Mouse (Mus musculus) forebrain, postnatal 0 days (tissue): ENCODE measurements at regions not wholly inside any gene's neighbourhood (a gene's known extent, or its start where the extent isn't known, plus 50 kb on each side); places are given as distances from the start of the nearest gene placed in this dataset.

Experiments used
- ATAC-seq: fragments of 200-750 bp; cut with Nextera tagmentation; 2 replicates; pipeline ENCODE4 v1.8.0; 2017; ENCODE audit warnings: mild to moderate bottlenecking, moderate library complexity
- DNase-seq: peaks from one replicate; pipeline ENCODE4 v3.0.0-alpha.2; 2015
- H3K27ac ChIP-seq: fragments of 300-500 bp; sonication (generic); 2 replicates; pipeline ENCODE4 v1.5.1; 2014; ENCODE audit warnings: low read depth, mild to moderate bottlenecking, antibody characterized with exemption, low read length, moderate library complexity, mixed read lengths
- H3K27me3 ChIP-seq: fragments of 300-500 bp; sonication (generic); 2 replicates; pipeline ENCODE4 v1.6.1; 2014; ENCODE audit warnings: mild to moderate bottlenecking, low read length, mixed read lengths; ENCODE audit not compliant: insufficient read depth
- H3K36me3 ChIP-seq: fragments of 300-500 bp; sonication (generic); 2 replicates; pipeline ENCODE4 v1.6.1; 2014; ENCODE audit warnings: mild to moderate bottlenecking, moderate library complexity; ENCODE audit not compliant: insufficient read depth
- H3K4me1 ChIP-seq: fragments of 300-500 bp; sonication (generic); 2 replicates; pipeline ENCODE4 v1.6.1; 2014; ENCODE audit warnings: antibody characterized with exemption; ENCODE audit not compliant: insufficient read depth
- H3K4me2 ChIP-seq: fragments of 300-500 bp; sonication (generic); 2 replicates; pipeline ENCODE4 v1.6.1; 2014; ENCODE audit warnings: low read depth, mild to moderate bottlenecking, moderate library complexity
- H3K4me3 ChIP-seq: fragments of 300-500 bp; sonication (generic); 2 replicates; pipeline ENCODE4 v1.5.1; 2014; ENCODE audit warnings: low read depth, low read length, mixed read lengths
- H3K9ac ChIP-seq: fragments of 300-500 bp; sonication (generic); 2 replicates; pipeline ENCODE4 v1.6.1; 2014; ENCODE audit warnings: mild to moderate bottlenecking
- H3K9me3 ChIP-seq: fragments of 300-500 bp; sonication (generic); 2 replicates; pipeline ENCODE4 v1.6.1; 2016; ENCODE audit warnings: low read length
- CTCF ChIP-seq: sonication (generic); IDR thresholded peaks from 2 replicates; pipeline ENCODE4 v1.5.1; 2016; ENCODE audit warnings: antibody characterized with exemption, control low read depth, low read depth
- WGBS: fragments of 180-500 bp; shearing (Covaris S2); extraction: QIAGEN DNeasy Blood & Tissue Kit; methylation state at CpG from one replicate; pipeline ENCODE4 v1.1.7; 2014; 5-methylcytosine and 5-hydroxymethylcytosine counted together

DNA sequence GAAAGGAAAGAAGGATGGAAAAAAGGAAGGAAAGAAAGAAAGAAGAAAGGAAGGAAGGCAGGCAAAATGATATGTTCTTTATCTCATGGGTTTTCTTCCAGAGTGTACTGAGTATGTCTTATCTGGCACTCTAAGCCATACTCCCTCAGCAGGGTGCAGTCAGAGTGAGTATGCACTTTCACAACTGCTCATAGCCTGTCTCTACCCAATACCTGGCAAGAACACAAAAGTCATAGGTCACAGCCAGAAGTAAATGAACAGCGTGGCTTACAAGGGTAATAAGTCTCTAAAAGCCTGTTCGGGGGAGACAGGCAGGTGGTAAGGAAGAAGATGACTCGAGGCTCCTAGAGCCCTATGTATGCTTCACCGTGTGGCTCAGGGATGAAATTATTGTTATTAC, 587.9 kb downstream of the Tmem182 start:
- ATAC-seq (no peak), DNase-seq (no peak)
- H3K9ac ChIP-seq: no peak overlapping the region
- no peak overlapping the region for H3K4me3 ChIP-seq
- no peaks in the 10 kb centered on the region for H3K27me3 ChIP-seq
- H3K4me2 ChIP-seq: no peak overlapping the region
- peaks cover 9% of the 10 kb centered on the region for H3K4me1 ChIP-seq
- WGBS: 78% methylated on average over 4 of the region's 4 CpGs
- TF ChIP-seq CTCF: no peak
- H3K9me3 ChIP-seq: no peaks in the 10 kb centered on the region
- no peak overlapping the region for H3K27ac ChIP-seq
- no peaks in the 10 kb centered on the region for H3K36me3 ChIP-seq

- no peaks in the 10 kb centered on the region for H3K36me3 ChIP-seq
- DNase-seq: no peak
- no peak overlapping the region for H3K4me3 ChIP-seq
- no peak overlapping the region for H3K9ac ChIP-seq
- no peaks in the 10 kb centered on the region for H3K27me3 ChIP-seq
- TF ChIP-seq CTCF: no peak
- ATAC-seq: no peak
- WGBS: 77% methylated on average over 3 of the region's 3 CpGs
- peaks cover 6% of the 10 kb centered on the region for H3K4me1 ChIP-seq
- no peak overlapping the region for H3K27ac ChIP-seq
- H3K4me2 ChIP-seq: no peak overlapping the region
- no peaks in the 10 kb centered on the region for H3K9me3 ChIP-seq
Measured at GRCm38 (mm10) chr1:41395081-41395480, 589.7 kb downstream of the Tmem182 start.

DNA sequence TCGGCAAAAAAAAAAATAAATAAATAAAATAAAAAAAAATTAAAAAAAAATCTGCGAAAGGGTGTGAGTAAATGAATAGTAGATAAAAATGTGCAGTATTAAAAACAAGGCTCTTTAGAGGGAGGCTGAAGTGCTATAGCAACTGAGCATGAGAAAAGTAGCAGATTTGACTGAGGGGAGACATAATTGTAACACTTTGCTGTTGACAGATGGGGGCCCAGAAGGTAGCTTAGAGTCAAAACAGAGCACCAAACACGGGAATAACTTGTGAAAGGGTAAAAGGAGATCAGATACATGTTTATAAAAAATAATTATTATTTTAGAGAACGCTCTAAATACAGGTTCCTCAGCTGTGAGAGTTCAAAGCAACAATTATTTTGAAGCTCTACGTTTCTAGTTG, 605.1 kb downstream of the Tmem182 start:
- Histone ChIP-seq H3K4me1 (no peaks in the 10 kb centered on the region; the same call in 1 of the 2 replicates), H3K27ac (no peak overlapping the region), H3K4me3 (no peak overlapping the region), H3K9ac (no peak overlapping the region), H3K4me2 (no peak overlapping the region), H3K9me3 (no peaks in the 10 kb centered on the region), H3K27me3 (no peaks in the 10 kb centered on the region), H3K36me3 (no peaks in the 10 kb centered on the region)
- TF ChIP-seq CTCF: no peak
- 67% methylated on average over 5 of the region's 5 CpGs for WGBS
- DNase-seq: no peak
- ATAC-seq: no peak

DNA sequence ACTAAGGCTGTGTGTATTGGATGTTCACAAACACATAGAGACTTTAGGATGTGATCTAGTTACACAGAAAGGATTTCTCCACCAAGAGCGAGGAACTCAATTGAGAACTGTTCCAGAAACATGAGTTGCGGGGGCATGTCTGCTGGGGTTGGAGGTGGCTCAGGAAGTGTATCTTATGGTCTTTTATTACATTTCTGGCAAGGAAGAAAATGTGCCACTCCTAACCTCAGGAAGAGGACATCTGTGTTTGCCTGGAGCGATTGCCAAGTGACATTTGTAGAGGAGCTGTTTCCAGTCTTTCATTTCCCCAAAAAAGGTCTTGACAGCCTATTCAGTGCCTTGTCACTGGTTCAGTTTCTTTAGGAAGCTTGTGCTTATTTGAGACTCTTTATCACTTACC, 606.2 kb downstream of the Tmem182 start:
- no peak for ATAC-seq
- H3K4me2 ChIP-seq: no peak overlapping the region
- no peak overlapping the region for H3K4me3 ChIP-seq
- no peak for DNase-seq
- no peaks in the 10 kb centered on the region for H3K36me3 ChIP-seq
- no peak overlapping the region for H3K9ac ChIP-seq
- H3K27me3 ChIP-seq: no peaks in the 10 kb centered on the region
- no peak overlapping the region for H3K27ac ChIP-seq
- WGBS: 73% methylated on average over 3 of the region's 3 CpGs
- H3K9me3 ChIP-seq: no peaks in the 10 kb centered on the region
- no peak for TF ChIP-seq CTCF
- H3K4me1 ChIP-seq: no peaks in the 10 kb centered on the region; the same call in 1 of the 2 replicates

- H3K9me3 ChIP-seq: no peaks in the 10 kb centered on the region
- no peak overlapping the region for H3K27ac ChIP-seq
- no peak for DNase-seq
- TF ChIP-seq CTCF: no peak
- no peaks in the 10 kb centered on the region; the same call in 1 of the 2 replicates for H3K4me1 ChIP-seq
- H3K4me3 ChIP-seq: no peak overlapping the region
- no peak overlapping the region for H3K4me2 ChIP-seq
- H3K36me3 ChIP-seq: no peaks in the 10 kb centered on the region
- H3K9ac ChIP-seq: no peak overlapping the region
- 84% methylated on average over 8 of the region's 8 CpGs for WGBS
- ATAC-seq: no peak
- H3K27me3 ChIP-seq: no peaks in the 10 kb centered on the region
Measured at GRCm38 (mm10) chr1:41412078-41412477, 606.7 kb downstream of the Tmem182 start.

DNA sequence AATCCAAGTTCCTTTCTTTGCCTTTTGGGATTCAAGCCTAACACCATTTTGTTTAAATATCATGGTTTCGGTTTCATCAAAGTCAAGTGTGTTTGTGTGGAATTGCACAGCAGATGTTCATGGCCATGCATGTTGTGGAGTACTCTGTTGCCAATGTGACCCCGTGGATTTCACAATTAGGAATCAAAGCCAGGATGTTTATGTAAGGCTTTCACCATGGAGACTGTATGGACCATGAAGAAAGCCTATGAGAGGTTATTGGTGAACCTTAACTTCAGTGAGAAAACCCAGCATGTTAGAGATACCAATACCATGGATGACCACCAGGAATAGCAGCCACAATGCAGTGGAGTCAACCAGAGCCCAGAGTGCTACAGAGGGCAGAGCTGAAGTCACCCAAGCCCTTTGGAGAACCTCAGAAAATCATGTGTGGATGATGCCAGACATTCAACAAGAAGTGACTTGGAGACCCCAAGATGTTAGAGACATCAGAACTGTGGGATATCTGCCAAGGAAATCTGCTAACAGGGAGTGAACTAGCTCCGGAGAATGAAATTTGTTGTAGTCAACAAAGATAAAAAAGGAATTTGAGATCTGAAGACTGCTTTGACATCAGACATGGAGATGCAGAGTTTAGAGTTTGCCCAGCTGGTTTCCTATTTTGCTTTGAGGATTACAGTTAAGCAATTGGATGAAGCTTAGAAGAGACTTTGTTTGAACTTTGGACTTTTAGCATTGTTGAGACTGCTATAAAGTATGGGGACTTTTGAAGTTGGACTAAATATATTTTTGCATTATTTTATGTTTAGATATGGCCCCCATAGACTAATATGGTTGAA, 615.3 kb downstream of the Tmem182 start:
- no peak overlapping the region for H3K27ac ChIP-seq
- H3K4me1 ChIP-seq: no peaks in the 10 kb centered on the region
- no peak for TF ChIP-seq CTCF
- no peak for DNase-seq
- H3K36me3 ChIP-seq: no peaks in the 10 kb centered on the region
- no peaks in the 10 kb centered on the region for H3K9me3 ChIP-seq
- no peak overlapping the region for H3K4me2 ChIP-seq
- H3K9ac ChIP-seq: no peak overlapping the region
- 76% methylated on average over 3 of the region's 3 CpGs for WGBS
- H3K4me3 ChIP-seq: no peak overlapping the region
- no peaks in the 10 kb centered on the region for H3K27me3 ChIP-seq
- ATAC-seq: no peak

DNA sequence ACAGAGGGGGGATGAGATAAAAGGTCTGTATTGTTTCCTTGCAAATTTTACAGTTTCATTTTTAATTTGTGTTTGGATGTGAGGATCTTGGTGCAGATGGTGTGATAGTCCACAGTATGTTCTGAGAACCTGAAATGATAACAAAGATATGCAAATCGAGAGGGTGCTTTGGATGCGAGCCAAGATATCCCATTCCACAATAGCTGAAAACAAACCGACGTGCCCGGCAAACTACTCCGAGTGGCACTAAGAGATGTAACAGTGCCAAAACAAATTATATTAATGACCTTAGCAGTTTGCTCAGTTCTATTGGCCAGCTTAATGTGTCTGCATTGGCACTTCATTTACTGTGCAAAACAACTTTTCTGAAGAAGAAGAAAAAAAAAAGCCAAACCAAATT, 622.5 kb downstream of the Tmem182 start:
- TF ChIP-seq CTCF: no peak
- Histone ChIP-seq H3K27ac (no peak overlapping the region), H3K27me3 (no peaks in the 10 kb centered on the region), H3K4me3 (no peak overlapping the region), H3K9ac (no peak overlapping the region), H3K4me1 (peaks cover 8% of the 10 kb centered on the region; the same call in 1 of the 2 replicates), H3K4me2 (no peak overlapping the region), H3K36me3 (no peaks in the 10 kb centered on the region), H3K9me3 (no peaks in the 10 kb centered on the region)
- ATAC-seq: peak; percentile 44; the same call in 1 of the 2 replicates
- peak; percentile 68 for DNase-seq
- 8% methylated on average over 6 of the region's 6 CpGs for WGBS
